Mouse (Mus musculus): ENCODE results near the gene Acsbg2.

DNA sequence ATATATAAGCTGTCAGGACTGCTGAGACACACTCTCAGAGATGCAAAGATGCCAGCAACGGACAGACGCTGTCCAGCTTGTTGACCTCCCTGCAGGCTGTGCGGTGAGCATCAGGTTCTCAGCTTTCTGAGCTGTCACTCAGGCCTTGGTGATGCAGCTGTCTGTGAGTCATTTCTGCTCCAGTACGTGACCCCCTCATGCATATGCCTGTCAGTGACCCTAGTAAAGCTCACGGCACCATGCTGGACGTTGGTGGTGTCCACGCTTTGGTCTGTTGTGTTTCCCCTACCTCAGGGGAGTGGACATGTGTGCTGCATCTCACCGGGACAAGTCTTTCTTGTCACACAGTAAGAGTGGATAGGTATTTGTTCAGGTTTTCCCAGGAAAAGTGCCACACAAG lies 2.5 kb downstream of the Acsbg2 start:
- no peak for TF ChIP-seq EP300 (IDR thresholded peaks at IDR 0.05; ENCODE audit: low read depth)
- no peak for TF ChIP-seq CTCF (IDR thresholded peaks at IDR 0.05; ENCODE audit: low read depth)

Measured in heart, postnatal 0 days (tissue).